Mouse (Mus musculus) embryonic facial prominence, embryonic 11.5 days (tissue): ENCODE measurements around the gene Ppp1cb. TPM values are rescaled to one million over a fixed set of nuclear protein-coding genes. Genes with fewer than 3 reads are reported as not detected.

Experiments
- ATAC-seq: fragments of 200-750 bp; cut with Nextera tagmentation; replicated peaks from 2 replicates; pipeline ENCODE4 v1.8.0; 2017; ENCODE audit warnings: low read depth; ENCODE audit not compliant: insufficient number of reproducible peaks, low FRiP score, low TSS enrichment
- DNase-seq: peaks from one replicate; pipeline ENCODE4 v3.0.0-alpha.2; 2015; ENCODE audit warnings: low spot score
- H3K27ac ChIP-seq: fragments of 300-500 bp; sonication (generic); replicated peaks from 2 replicates; pipeline ENCODE4 v1.5.1; 2014; ENCODE audit warnings: mild to moderate bottlenecking, low read depth, low read length, control low read depth
- H3K27me3 ChIP-seq: fragments of 300-500 bp; sonication (generic); 2 replicates; pipeline ENCODE4 v1.6.1; 2014; ENCODE audit warnings: mild to moderate bottlenecking, low read length, moderate library complexity, mixed read lengths; ENCODE audit not compliant: control insufficient read depth, insufficient read depth
- H3K36me3 ChIP-seq: fragments of 300-500 bp; sonication (generic); replicated peaks from 2 replicates; pipeline ENCODE4 v1.6.1; 2014; ENCODE audit warnings: low read depth, mild to moderate bottlenecking, low read length, moderate library complexity, mixed read lengths; ENCODE audit not compliant: control insufficient read depth, insufficient read depth
- H3K4me1 ChIP-seq: fragments of 300-500 bp; sonication (generic); 2 replicates; pipeline ENCODE4 v1.6.1; 2014; ENCODE audit warnings: low read length, mixed read lengths; ENCODE audit not compliant: control insufficient read depth, insufficient read depth
- H3K4me2 ChIP-seq: fragments of 300-500 bp; sonication (generic); 2 replicates; pipeline ENCODE4 v1.6.1; 2014; ENCODE audit warnings: low read depth, mild to moderate bottlenecking, control low read depth, low read length, moderate library complexity
- H3K4me3 ChIP-seq: fragments of 300-500 bp; sonication (generic); 2 replicates; pipeline ENCODE4 v1.5.1; 2014; ENCODE audit warnings: low read depth, low read length, control low read depth
- H3K9ac ChIP-seq: fragments of 300-500 bp; sonication (generic); replicated peaks from 2 replicates; pipeline ENCODE4 v1.6.1; 2014; ENCODE audit warnings: mild to moderate bottlenecking, control low read depth, low read length
- H3K9me3 ChIP-seq: fragments of 300-500 bp; sonication (generic); replicated peaks from 2 replicates; pipeline ENCODE4 v1.6.1; 2016; ENCODE audit warnings: mild to moderate bottlenecking, low read length, inconsistent platforms, mixed read lengths; ENCODE audit not compliant: control insufficient read depth
- WGBS: fragments of 180-500 bp; shearing (Covaris S2); extraction: QIAGEN DNeasy Blood & Tissue Kit; methylation state at CpG from one replicate; pipeline ENCODE4 v1.1.7; 2014; 5-methylcytosine and 5-hydroxymethylcytosine counted together
- polyA plus RNA-seq: library from polyadenylated mRNA; unstranded; fragments of >200 nt; fragmentation: Nextera tagmentation; extraction: Ambion mirVana; gene quantifications from 2 replicates; pipeline ENCODE4 v1.2.1, GENCODE M21; 2014

Ppp1cb gene
- polyA plus RNA-seq, 1 experiment from 2014 or later = 266 TPM

GRCm38 (mm10) chr5:32485430-32485829 lies 26.8 kb downstream of the Ppp1cb start:
- Histone ChIP-seq H3K4me2 (no peak overlapping the region), H3K27me3 (no peaks in the 10 kb centered on the region), H3K36me3 (no peaks in the 10 kb centered on the region), H3K9me3 (no peaks in the 10 kb centered on the region), H3K4me3 (no peak overlapping the region), H3K9ac (no peak overlapping the region), H3K4me1 (no peaks in the 10 kb centered on the region), H3K27ac (no peak overlapping the region)
- DNase-seq (no peak), ATAC-seq (no peak)
- WGBS = 94% methylated on average over 3 of the region's 3 CpGs

- no peak overlapping the region for H3K9ac ChIP-seq
- no peak overlapping the region for H3K4me2 ChIP-seq
- DNase-seq (no peak), ATAC-seq (no peak)
- H3K9me3 ChIP-seq = no peaks in the 10 kb centered on the region
- no peaks in the 10 kb centered on the region for H3K27me3 ChIP-seq
- H3K4me1 ChIP-seq = no peaks in the 10 kb centered on the region
- no peak overlapping the region for H3K27ac ChIP-seq
- H3K4me3 ChIP-seq = no peak overlapping the region
- no peaks in the 10 kb centered on the region; the same call in 1 of the 2 replicates for H3K36me3 ChIP-seq
- WGBS = 90% methylated on average over 2 of the region's 2 CpGs
Measured at GRCm38 (mm10) chr5:32488044-32488443, 29.4 kb downstream of the Ppp1cb start.

- ATAC-seq (no peak), DNase-seq (no peak)
- Histone ChIP-seq H3K27ac (no peak overlapping the region), H3K4me3 (no peak overlapping the region), H3K36me3 (no peaks in the 10 kb centered on the region; the same call in none of the 2 replicates), H3K27me3 (no peaks in the 10 kb centered on the region), H3K9me3 (no peaks in the 10 kb centered on the region), H3K4me2 (no peak overlapping the region), H3K4me1 (no peaks in the 10 kb centered on the region), H3K9ac (no peak overlapping the region)
- 80% methylated on average over 3 of the region's 3 CpGs for WGBS
Measured at GRCm38 (mm10) chr5:32494084-32494700, 35.5 kb downstream of the Ppp1cb start.

GRCm38 (mm10) chr5:32508766-32509165 lies 50.1 kb downstream of the Ppp1cb start:
- H3K4me1 ChIP-seq = no peaks in the 10 kb centered on the region
- no peak overlapping the region for H3K27ac ChIP-seq
- H3K27me3 ChIP-seq = no peaks in the 10 kb centered on the region
- no peaks in the 10 kb centered on the region for H3K9me3 ChIP-seq
- no peak overlapping the region for H3K4me2 ChIP-seq
- no peak overlapping the region for H3K4me3 ChIP-seq
- no peak for DNase-seq
- no peak for ATAC-seq
- H3K36me3 ChIP-seq = no peaks in the 10 kb centered on the region
- WGBS = 81% methylated on average over 3 of the region's 3 CpGs
- H3K9ac ChIP-seq = no peak overlapping the region

- H3K36me3 ChIP-seq = no peaks in the 10 kb centered on the region
- ATAC-seq (no peak), DNase-seq (peak; percentile 14)
- WGBS = 40% methylated on average over 1 of the region's 1 CpGs
- H3K9ac ChIP-seq = no peak overlapping the region
- no peak overlapping the region for H3K4me3 ChIP-seq
- H3K9me3 ChIP-seq = no peaks in the 10 kb centered on the region
- no peak overlapping the region for H3K27ac ChIP-seq
- no peaks in the 10 kb centered on the region for H3K27me3 ChIP-seq
- no peaks in the 10 kb centered on the region for H3K4me1 ChIP-seq
- H3K4me2 ChIP-seq = no peak overlapping the region
Measured at GRCm38 (mm10) chr5:32520381-32520780, 61.7 kb downstream of the Ppp1cb start.

GRCm38 (mm10) chr5:32549449-32549848 lies 90.8 kb downstream of the Ppp1cb start:
- 74% methylated on average over 2 of the region's 2 CpGs for WGBS
- no peaks in the 10 kb centered on the region for H3K36me3 ChIP-seq
- H3K4me1 ChIP-seq = no peaks in the 10 kb centered on the region
- no peak overlapping the region for H3K9ac ChIP-seq
- H3K4me3 ChIP-seq = no peak overlapping the region
- no peaks in the 10 kb centered on the region for H3K9me3 ChIP-seq
- DNase-seq (no peak), ATAC-seq (no peak)
- no peaks in the 10 kb centered on the region for H3K27me3 ChIP-seq
- H3K4me2 ChIP-seq = no peak overlapping the region
- H3K27ac ChIP-seq = no peak overlapping the region

- H3K27ac ChIP-seq = no peak overlapping the region
- 86% methylated on average over 1 of the region's 1 CpGs for WGBS
- H3K4me3 ChIP-seq = no peak overlapping the region
- H3K36me3 ChIP-seq = no peaks in the 10 kb centered on the region
- ATAC-seq (no peak), DNase-seq (no peak)
- H3K9me3 ChIP-seq = no peaks in the 10 kb centered on the region
- H3K4me1 ChIP-seq = no peaks in the 10 kb centered on the region
- no peaks in the 10 kb centered on the region for H3K27me3 ChIP-seq
- no peak overlapping the region for H3K4me2 ChIP-seq
- H3K9ac ChIP-seq = no peak overlapping the region
Measured at GRCm38 (mm10) chr5:32564697-32565096, 106.1 kb downstream of the Ppp1cb start.
